Mouse (Mus musculus) heart, postnatal 0 days (tissue): ENCODE data around the gene Snx1.

Experiments used
- CTCF ChIP-seq: IDR thresholded peaks from 2 replicates; pipeline ENCODE4 v1.5.1; 2016; ENCODE audit warnings: antibody characterized with exemption, control low read depth, low read depth
- EP300 ChIP-seq: IDR thresholded peaks from 2 replicates; pipeline ENCODE4 v1.6.1; 2016; ENCODE audit warnings: antibody characterized with exemption, low read depth

DNA sequence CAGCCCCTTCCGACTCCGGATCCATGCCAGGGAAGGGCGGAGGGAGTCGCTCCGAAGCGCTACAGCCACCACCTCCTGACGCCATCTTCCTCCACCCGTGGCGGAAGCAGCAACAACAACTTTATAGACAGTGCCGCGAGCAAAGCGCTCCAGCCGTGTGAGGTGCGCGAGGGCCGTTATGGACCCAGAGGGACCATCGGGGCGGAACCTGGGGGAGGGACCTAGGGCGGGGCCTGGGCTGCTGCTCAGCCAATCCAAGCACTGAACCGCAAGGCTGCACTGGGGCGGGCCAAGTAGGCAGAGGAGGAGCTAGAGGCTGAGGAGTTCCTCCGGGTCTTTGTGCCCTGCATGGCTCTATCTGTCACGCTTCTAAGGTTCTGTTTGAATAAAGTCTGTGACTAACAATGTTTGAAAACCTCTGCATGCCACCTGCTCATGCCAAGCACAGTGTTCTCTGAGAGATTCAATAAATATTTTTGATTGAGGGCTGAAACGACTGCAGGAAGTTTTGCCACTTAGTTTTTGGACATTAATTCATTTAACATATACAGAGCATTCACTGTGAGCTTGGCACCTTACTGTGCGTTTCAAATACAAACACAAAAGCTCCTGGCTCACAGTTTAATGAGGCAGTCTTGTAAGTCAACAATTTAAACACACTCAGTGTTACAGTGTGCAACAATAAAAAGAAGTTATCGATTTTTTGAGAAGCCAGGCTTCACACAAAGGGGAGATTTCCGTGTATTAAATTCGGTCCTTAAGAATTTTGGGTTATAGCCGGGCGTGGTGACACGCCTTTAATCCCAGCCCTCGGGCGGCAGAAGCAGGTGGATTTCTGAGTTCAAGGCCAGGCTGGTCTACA, 1.5 kb downstream of the Snx1 start:
- no peak for TF ChIP-seq EP300
- no peak for TF ChIP-seq CTCF
